Mouse (Mus musculus) neural tube, embryonic 15.5 days (tissue): ENCODE measurements around the gene Map4k3. TPM values are rescaled to one million over a fixed set of nuclear protein-coding genes. Genes with fewer than 3 reads are reported as not detected.

Experiments used
- ATAC-seq: fragments of 200-750 bp; cut with Nextera tagmentation; 2 replicates; pipeline ENCODE4 v1.8.0; 2017; ENCODE audit warnings: mild to moderate bottlenecking, moderate TSS enrichment, moderate library complexity; ENCODE audit not compliant: low FRiP score
- H3K27ac ChIP-seq: fragments of 300-500 bp; sonication (generic); replicated peaks from 2 replicates; pipeline ENCODE4 v1.5.1; 2015; ENCODE audit warnings: mild to moderate bottlenecking, inconsistent platforms
- H3K27me3 ChIP-seq: fragments of 300-500 bp; sonication (generic); replicated peaks from 2 replicates; pipeline ENCODE4 v1.6.1; 2015; ENCODE audit warnings: inconsistent platforms
- H3K36me3 ChIP-seq: fragments of 300-500 bp; sonication (generic); 2 replicates; pipeline ENCODE4 v1.6.1; 2015; ENCODE audit warnings: inconsistent platforms
- H3K4me1 ChIP-seq: fragments of 300-500 bp; sonication (generic); 2 replicates; pipeline ENCODE4 v1.6.1; 2015; ENCODE audit warnings: inconsistent platforms
- H3K4me2 ChIP-seq: fragments of 300-500 bp; sonication (generic); 2 replicates; pipeline ENCODE4 v1.6.1; 2015; ENCODE audit warnings: inconsistent platforms, mild to moderate bottlenecking, moderate library complexity
- H3K4me3 ChIP-seq: fragments of 300-500 bp; sonication (generic); replicated peaks from 2 replicates; pipeline ENCODE4 v1.5.1; 2015; ENCODE audit warnings: mild to moderate bottlenecking, inconsistent platforms
- H3K9ac ChIP-seq: fragments of 300-500 bp; sonication (generic); replicated peaks from 2 replicates; pipeline ENCODE4 v1.6.1; 2015; ENCODE audit warnings: mild to moderate bottlenecking, inconsistent platforms
- H3K9me3 ChIP-seq: fragments of 300-500 bp; sonication (generic); replicated peaks from 2 replicates; pipeline ENCODE4 v1.6.1; 2016; ENCODE audit warnings: inconsistent platforms
- WGBS: fragments of 180-500 bp; shearing (Covaris S2); methylation state at CpG from one replicate; pipeline ENCODE4 v1.1.7; 2015; ENCODE audit warnings: mixed read lengths; 5-methylcytosine and 5-hydroxymethylcytosine counted together
- polyA plus RNA-seq: library from polyadenylated mRNA; unstranded; fragments of >200 nt; fragmentation: Nextera tagmentation; extraction: Ambion mirVana; gene quantifications from 2 replicates; pipeline ENCODE4 v1.2.1, GENCODE M21; 2015

Gene Map4k3
- polyA plus RNA-seq, 1 experiment from 2014 or later, result 22.0 TPM

- no peaks in the 10 kb centered on the region; the same call in 1 of the 2 replicates for H3K36me3 ChIP-seq
- no peaks in the 10 kb centered on the region for H3K27me3 ChIP-seq
- peak; percentile 59; the same call in 1 of the 2 replicates for ATAC-seq
- no peak overlapping the region for H3K4me2 ChIP-seq
- no peaks in the 10 kb centered on the region for H3K9me3 ChIP-seq
- H3K4me1 ChIP-seq, result peaks cover 9% of the 10 kb centered on the region; the same call in 1 of the 2 replicates
- H3K9ac ChIP-seq, result no peak overlapping the region
- H3K4me3 ChIP-seq, result no peak overlapping the region
- no peak overlapping the region for H3K27ac ChIP-seq
- 60% methylated on average over 5 of the region's 5 CpGs for WGBS
Measured at GRCm38 (mm10) chr17:80620786-80621423, 107.4 kb downstream of the Map4k3 start.

- 75% methylated on average over 13 of the region's 13 CpGs for WGBS
- no peak for ATAC-seq
- H3K27ac ChIP-seq, result no peak overlapping the region
Measured at GRCm38 (mm10) chr17:80619556-80619955, 108.7 kb downstream of the Map4k3 start.

GRCm38 (mm10) chr17:80618890-80619289, 109.4 kb downstream of the Map4k3 start:
- 70% methylated on average over 5 of the region's 5 CpGs for WGBS
- peaks cover 9% of the 10 kb centered on the region; the same call in 1 of the 2 replicates for H3K4me1 ChIP-seq
- H3K9me3 ChIP-seq, result no peaks in the 10 kb centered on the region
- H3K4me2 ChIP-seq, result no peak overlapping the region
- peaks cover 16% of the 10 kb centered on the region for H3K36me3 ChIP-seq
- H3K4me3 ChIP-seq, result no peak overlapping the region
- ATAC-seq, result no peak
- H3K27ac ChIP-seq, result no peak overlapping the region
- H3K9ac ChIP-seq, result no peak overlapping the region
- H3K27me3 ChIP-seq, result no peaks in the 10 kb centered on the region

More at GRCm38 (mm10) chr17:80619556-80619955, 108.7 kb downstream of the Map4k3 start:
- no peaks in the 10 kb centered on the region for H3K9me3 ChIP-seq
- peaks cover 13% of the 10 kb centered on the region for H3K36me3 ChIP-seq
- H3K4me1 ChIP-seq, result peaks cover 9% of the 10 kb centered on the region; the same call in 1 of the 2 replicates
- H3K4me2 ChIP-seq, result no peak overlapping the region
- H3K27me3 ChIP-seq, result no peaks in the 10 kb centered on the region
- no peak overlapping the region for H3K9ac ChIP-seq
- H3K4me3 ChIP-seq, result no peak overlapping the region

GRCm38 (mm10) chr17:80603806-80604205, 124.5 kb downstream of the Map4k3 start:
- Histone ChIP-seq H3K4me1 (no peaks in the 10 kb centered on the region), H3K27ac (no peak overlapping the region), H3K9me3 (no peaks in the 10 kb centered on the region), H3K4me2 (no peak overlapping the region), H3K36me3 (peaks cover 82% of the 10 kb centered on the region), H3K27me3 (no peaks in the 10 kb centered on the region), H3K4me3 (no peak overlapping the region), H3K9ac (no peak overlapping the region)
- no peak for ATAC-seq
- 75% methylated on average over 6 of the region's 6 CpGs for WGBS

- ATAC-seq, result no peak
- no peak overlapping the region for H3K9ac ChIP-seq
- H3K36me3 ChIP-seq, result peaks cover 75% of the 10 kb centered on the region
- H3K27me3 ChIP-seq, result no peaks in the 10 kb centered on the region
- H3K4me2 ChIP-seq, result no peak overlapping the region
- no peak overlapping the region for H3K4me3 ChIP-seq
- H3K27ac ChIP-seq, result no peak overlapping the region
- H3K4me1 ChIP-seq, result no peaks in the 10 kb centered on the region
- H3K9me3 ChIP-seq, result no peaks in the 10 kb centered on the region
- WGBS, result 93% methylated on average over 19 of the region's 19 CpGs
Measured at GRCm38 (mm10) chr17:80603079-80603625, 125.1 kb downstream of the Map4k3 start.

- no peak overlapping the region for H3K9ac ChIP-seq
- no peaks in the 10 kb centered on the region for H3K9me3 ChIP-seq
- H3K27me3 ChIP-seq, result no peaks in the 10 kb centered on the region
- ATAC-seq, result no peak
- H3K36me3 ChIP-seq, result peaks cover 78% of the 10 kb centered on the region
- no peak overlapping the region for H3K27ac ChIP-seq
- WGBS, result 65% methylated on average over 13 of the region's 13 CpGs
- no peak overlapping the region for H3K4me3 ChIP-seq
- H3K4me1 ChIP-seq, result no peaks in the 10 kb centered on the region
- no peak overlapping the region for H3K4me2 ChIP-seq
Measured at GRCm38 (mm10) chr17:80601371-80601770, 126.9 kb downstream of the Map4k3 start.

GRCm38 (mm10) chr17:80583051-80583450, 145.2 kb downstream of the Map4k3 start:
- ATAC-seq, result no peak
- Histone ChIP-seq H3K4me1 (no peaks in the 10 kb centered on the region), H3K36me3 (peaks cover 35% of the 10 kb centered on the region), H3K9ac (no peak overlapping the region), H3K4me2 (no peak overlapping the region), H3K9me3 (no peaks in the 10 kb centered on the region), H3K27me3 (no peaks in the 10 kb centered on the region), H3K4me3 (no peak overlapping the region), H3K27ac (no peak overlapping the region)
- 98% methylated on average over 6 of the region's 6 CpGs for WGBS

- H3K27me3 ChIP-seq, result no peaks in the 10 kb centered on the region
- no peak for ATAC-seq
- no peak overlapping the region for H3K27ac ChIP-seq
- 82% methylated on average over 6 of the region's 6 CpGs for WGBS
- peaks cover 12% of the 10 kb centered on the region; the same call in 1 of the 2 replicates for H3K4me1 ChIP-seq
- no peak overlapping the region for H3K4me2 ChIP-seq
- H3K36me3 ChIP-seq, result peaks cover 26% of the 10 kb centered on the region
- no peaks in the 10 kb centered on the region for H3K9me3 ChIP-seq
- no peak overlapping the region for H3K9ac ChIP-seq
- no peak overlapping the region for H3K4me3 ChIP-seq
Measured at GRCm38 (mm10) chr17:80579901-80580300, 148.4 kb downstream of the Map4k3 start.

- Histone ChIP-seq H3K4me2 (no peak overlapping the region), H3K9ac (no peak overlapping the region), H3K9me3 (no peaks in the 10 kb centered on the region), H3K4me3 (no peak overlapping the region), H3K4me1 (peaks cover 12% of the 10 kb centered on the region; the same call in 1 of the 2 replicates), H3K27me3 (no peaks in the 10 kb centered on the region), H3K27ac (no peak overlapping the region), H3K36me3 (peaks cover 18% of the 10 kb centered on the region)
- ATAC-seq, result no peak
- 90% methylated on average over 9 of the region's 9 CpGs for WGBS
Measured at GRCm38 (mm10) chr17:80579089-80579488, 149.2 kb downstream of the Map4k3 start.

GRCm38 (mm10) chr17:80578041-80578440, 150.2 kb downstream of the Map4k3 start:
- no peak overlapping the region for H3K27ac ChIP-seq
- H3K27me3 ChIP-seq, result no peaks in the 10 kb centered on the region
- no peak for ATAC-seq

GRCm38 (mm10) chr17:80577639-80578038, 150.6 kb downstream of the Map4k3 start, which contains the start of gene Cdkl4:
Gene Cdkl4 (minus strand): TSS chr17:80577813.
- WGBS, result 65% methylated on average over 15 of the region's 15 CpGs
- H3K27me3 ChIP-seq, result no peaks in the 10 kb centered on the region
- H3K9me3 ChIP-seq, result no peaks in the 10 kb centered on the region
- H3K36me3 ChIP-seq, result peaks cover 11% of the 10 kb centered on the region
- peaks cover 12% of the 10 kb centered on the region; the same call in 1 of the 2 replicates for H3K4me1 ChIP-seq
- ATAC-seq, result peak; percentile 22; the same call in 1 of the 2 replicates
- H3K4me2 ChIP-seq, result peak within 1 kb of the TSS; percentile 80
- peak within 1 kb of the TSS; percentile 49 for H3K9ac ChIP-seq
- peak within 1 kb of the TSS; percentile 46 for H3K4me3 ChIP-seq
- H3K27ac ChIP-seq, result no peak within 1 kb of the TSS

More at GRCm38 (mm10) chr17:80578041-80578440, 150.2 kb downstream of the Map4k3 start:
- Histone ChIP-seq H3K9me3 (no peaks in the 10 kb centered on the region), H3K4me3 (no peak overlapping the region), H3K9ac (no peak overlapping the region), H3K4me1 (peaks cover 12% of the 10 kb centered on the region; the same call in 1 of the 2 replicates), H3K4me2 (no peak overlapping the region; the same call in 1 of the 2 replicates), H3K36me3 (peaks cover 11% of the 10 kb centered on the region)
- WGBS, result 97% methylated on average over 1 of the region's 1 CpGs

GRCm38 (mm10) chr17:80577214-80577613, 151.1 kb downstream of the Map4k3 start:
- peak overlapping the region; percentile 80 for H3K4me2 ChIP-seq
- peaks cover 11% of the 10 kb centered on the region for H3K36me3 ChIP-seq
- H3K4me3 ChIP-seq, result peak overlapping the region; percentile 46
- peak overlapping the region; percentile 49 for H3K9ac ChIP-seq
- ATAC-seq, result peak; percentile 93
- H3K27me3 ChIP-seq, result no peaks in the 10 kb centered on the region
- no peak overlapping the region for H3K27ac ChIP-seq
- no peaks in the 10 kb centered on the region for H3K9me3 ChIP-seq
- 1% methylated on average over 30 of the region's 30 CpGs for WGBS
- peaks cover 12% of the 10 kb centered on the region; the same call in 1 of the 2 replicates for H3K4me1 ChIP-seq
